Mouse (Mus musculus) intestine, embryonic 16.5 days (tissue): ENCODE measurements around the gene Nutm1. TPM values are rescaled to one million over a fixed set of nuclear protein-coding genes. Genes with fewer than 3 reads are reported as not detected.

Experiments
- ATAC-seq: fragments of 200-750 bp; cut with Nextera tagmentation; 2 replicates; pipeline ENCODE4 v1.8.0; 2017; ENCODE audit warnings: moderate TSS enrichment, moderate library complexity
- H3K27ac ChIP-seq: fragments of 300-500 bp; sonication (generic); 2 replicates; pipeline ENCODE4 v1.5.1; 2014; ENCODE audit warnings: mild to moderate bottlenecking, low read length
- H3K27me3 ChIP-seq: fragments of 300-500 bp; sonication (generic); replicated peaks from 2 replicates; pipeline ENCODE4 v1.6.1; 2014; ENCODE audit warnings: low read length, control low read depth, mixed read lengths; ENCODE audit not compliant: control insufficient read depth, insufficient read depth
- H3K36me3 ChIP-seq: fragments of 300-500 bp; sonication (generic); 2 replicates; pipeline ENCODE4 v1.6.1; 2014; ENCODE audit warnings: low read length, control low read depth; ENCODE audit not compliant: control insufficient read depth, insufficient read depth
- H3K4me1 ChIP-seq: fragments of 300-500 bp; sonication (generic); 2 replicates; pipeline ENCODE4 v1.6.1; 2014; ENCODE audit warnings: low read length, control low read depth, mixed read lengths; ENCODE audit not compliant: control insufficient read depth, insufficient read depth
- H3K4me2 ChIP-seq: fragments of 300-500 bp; sonication (generic); 2 replicates; pipeline ENCODE4 v1.6.1; 2014; ENCODE audit warnings: low read depth, low read length, control low read depth
- H3K4me3 ChIP-seq: fragments of 300-500 bp; sonication (generic); 2 replicates; pipeline ENCODE4 v1.5.1; 2014; ENCODE audit warnings: mild to moderate bottlenecking, low read length
- H3K9ac ChIP-seq: fragments of 300-500 bp; sonication (generic); 2 replicates; pipeline ENCODE4 v1.6.1; 2014; ENCODE audit warnings: low read depth, low read length
- H3K9me3 ChIP-seq: fragments of 300-500 bp; sonication (generic); 2 replicates; pipeline ENCODE4 v1.6.1; 2016; ENCODE audit warnings: low read length, control low read depth; ENCODE audit not compliant: control insufficient read depth
- WGBS: fragments of 180-500 bp; shearing (Covaris S2); extraction: QIAGEN DNeasy Blood & Tissue Kit; methylation state at CpG from one replicate; pipeline ENCODE4 v1.1.7; 2014; 5-methylcytosine and 5-hydroxymethylcytosine counted together
- polyA plus RNA-seq: library from polyadenylated mRNA; unstranded; fragments of >200 nt; fragmentation: Nextera tagmentation; extraction: Ambion mirVana; gene quantifications from 2 replicates; pipeline ENCODE4 v1.2.1, GENCODE M21; 2015

Nutm1 gene
- polyA plus RNA-seq, 1 experiment from 2014 or later = 0.04 TPM

- no peak overlapping the region for H3K4me3 ChIP-seq
- no peaks in the 10 kb centered on the region for H3K27me3 ChIP-seq
- no peak overlapping the region for H3K4me2 ChIP-seq
- H3K36me3 ChIP-seq = no peaks in the 10 kb centered on the region
- no peaks in the 10 kb centered on the region for H3K4me1 ChIP-seq
- no peak overlapping the region for H3K9ac ChIP-seq
- no peaks in the 10 kb centered on the region for H3K9me3 ChIP-seq
- WGBS = 71% methylated on average over 5 of the region's 5 CpGs
- H3K27ac ChIP-seq = no peak overlapping the region
- ATAC-seq = no peak
Observed at GRCm38 (mm10) chr2:112220880-112221279, 38.2 kb downstream of the Nutm1 start.

GRCm38 (mm10) chr2:112217614-112218013 is 41.5 kb downstream of the Nutm1 start:
- Histone ChIP-seq H3K4me1 (no peaks in the 10 kb centered on the region), H3K27ac (no peak overlapping the region), H3K4me2 (no peak overlapping the region), H3K27me3 (no peaks in the 10 kb centered on the region), H3K4me3 (no peak overlapping the region), H3K9me3 (no peaks in the 10 kb centered on the region), H3K36me3 (no peaks in the 10 kb centered on the region), H3K9ac (no peak overlapping the region)
- ATAC-seq = no peak
- 70% methylated on average over 6 of the region's 6 CpGs for WGBS

GRCm38 (mm10) chr2:112215977-112216376 is 43.1 kb downstream of the Nutm1 start:
- Histone ChIP-seq H3K27ac (no peak overlapping the region), H3K36me3 (no peaks in the 10 kb centered on the region), H3K27me3 (no peaks in the 10 kb centered on the region), H3K4me1 (no peaks in the 10 kb centered on the region), H3K9me3 (no peaks in the 10 kb centered on the region), H3K4me2 (no peak overlapping the region), H3K4me3 (no peak overlapping the region), H3K9ac (no peak overlapping the region)
- ATAC-seq = no peak
- 12% methylated on average over 1 of the region's 1 CpGs for WGBS

- Histone ChIP-seq H3K9me3 (no peaks in the 10 kb centered on the region), H3K9ac (no peak overlapping the region), H3K4me1 (no peaks in the 10 kb centered on the region), H3K27me3 (no peaks in the 10 kb centered on the region), H3K36me3 (no peaks in the 10 kb centered on the region), H3K4me2 (no peak overlapping the region), H3K27ac (no peak overlapping the region), H3K4me3 (no peak overlapping the region)
- WGBS = 94% methylated on average over 2 of the region's 2 CpGs
- no peak for ATAC-seq
Observed at GRCm38 (mm10) chr2:112210699-112211098, 48.4 kb downstream of the Nutm1 start.

- 69% methylated on average over 6 of the region's 6 CpGs for WGBS
- Histone ChIP-seq H3K9ac (no peak overlapping the region), H3K27me3 (no peaks in the 10 kb centered on the region), H3K4me1 (no peaks in the 10 kb centered on the region), H3K9me3 (no peaks in the 10 kb centered on the region), H3K36me3 (no peaks in the 10 kb centered on the region), H3K4me2 (no peak overlapping the region), H3K27ac (no peak overlapping the region), H3K4me3 (no peak overlapping the region)
- ATAC-seq = no peak
Observed at GRCm38 (mm10) chr2:112210142-112210541, 48.9 kb downstream of the Nutm1 start.

- Histone ChIP-seq H3K27me3 (no peaks in the 10 kb centered on the region), H3K4me3 (no peak overlapping the region), H3K36me3 (no peaks in the 10 kb centered on the region), H3K9ac (no peak overlapping the region), H3K4me1 (no peaks in the 10 kb centered on the region), H3K9me3 (no peaks in the 10 kb centered on the region), H3K27ac (no peak overlapping the region), H3K4me2 (no peak overlapping the region)
- no peak for ATAC-seq
- 54% methylated on average over 6 of the region's 6 CpGs for whole genome bisulfite sequencing
Observed at GRCm38 (mm10) chr2:112203056-112203455, 56.0 kb downstream of the Nutm1 start.

Other genes starting within 250 kb of the Nutm1 start
- gene Olfr1310, start 246.6 kb downstream of the Nutm1 start, polyA plus RNA-seq = not detected in 2 replicates
- not detected in 2 replicates for gene Olfr1311, start 234.9 kb downstream of the Nutm1 start, polyA plus RNA-seq
- gene Olfr1312, start 209.1 kb downstream of the Nutm1 start, polyA plus RNA-seq = not detected in 2 replicates
- not detected in 2 replicates for gene Olfr1313, start 181.4 kb downstream of the Nutm1 start, polyA plus RNA-seq
- gene Olfr1314, start 162.5 kb downstream of the Nutm1 start, polyA plus RNA-seq = not detected in 2 replicates
- gene Olfr1315-ps1, start 143.9 kb downstream of the Nutm1 start, polyA plus RNA-seq = not detected in 2 replicates
- not detected in 2 replicates for gene Olfr1316, start 124.3 kb downstream of the Nutm1 start, polyA plus RNA-seq
- not detected in 2 replicates for gene Olfr1317, start 119.0 kb downstream of the Nutm1 start, polyA plus RNA-seq
- gene Olfr1318, start 105.1 kb downstream of the Nutm1 start, polyA plus RNA-seq = not detected in 2 replicates
- gene Lpcat4, start 19.8 kb downstream of the Nutm1 start, polyA plus RNA-seq = 19.9 and 22.6 TPM in 2 replicates
- 214 and 238 TPM in 2 replicates for gene Nop10, start 2.6 kb upstream of the Nutm1 start, polyA plus RNA-seq
- 11.9 and 14.9 TPM in 2 replicates for gene Slc12a6, start 6.5 kb upstream of the Nutm1 start, polyA plus RNA-seq
- not detected in 2 replicates for gene Gm21985, start 7.0 kb upstream of the Nutm1 start, polyA plus RNA-seq
- gene Emc4, start 108.7 kb upstream of the Nutm1 start, polyA plus RNA-seq = 113 and 118 TPM in 2 replicates
- gene Katnbl1, start 119.9 kb upstream of the Nutm1 start, polyA plus RNA-seq = 31.9 and 33.9 TPM in 2 replicates
- gene Emc7, start 195.7 kb upstream of the Nutm1 start, polyA plus RNA-seq = 19.2 and 20.1 TPM in 2 replicates
- gene Chrm5, start 221.5 kb upstream of the Nutm1 start, polyA plus RNA-seq = not detected in 2 replicates
- gene Aven, start 233.7 kb upstream of the Nutm1 start, polyA plus RNA-seq = 1.7 and 6.2 TPM in 2 replicates